Mouse (Mus musculus): ENCODE data around the gene Serping1.

DNA sequence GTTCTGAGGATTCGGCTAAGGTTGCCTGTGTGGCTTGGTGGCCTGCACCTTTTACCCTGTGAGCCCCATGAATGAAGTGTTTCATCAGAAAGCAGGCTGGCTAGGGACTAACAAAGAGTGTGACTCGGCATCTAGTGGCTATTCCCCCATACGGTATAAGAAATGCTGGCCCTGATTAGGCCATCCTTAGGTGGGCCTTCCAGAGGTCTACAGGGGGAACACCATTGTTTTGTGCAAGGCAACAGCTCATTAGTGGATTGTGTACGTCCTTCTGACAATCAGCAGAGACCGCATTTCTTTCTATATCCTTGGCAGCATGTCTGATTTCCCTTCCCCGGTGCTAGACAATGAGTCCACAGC is 35.3 kb upstream of the Serping1 start:
- TF ChIP-seq CTCF (IDR thresholded peaks at IDR 0.05; ENCODE audit: extremely low read depth, insufficient read depth, low read length) = no peak
- TF ChIP-seq POLR2A (IDR thresholded peaks at IDR 0.05; ENCODE audit: extremely low read depth, insufficient read depth, low read length) = no peak

All from cortical plate, adult 2 months (tissue).